Mouse (Mus musculus) hindbrain, embryonic 16.5 days (tissue): ENCODE results near the gene Dbi. TPM values are rescaled to one million over a fixed set of nuclear protein-coding genes. Genes with fewer than 3 reads are reported as not detected.
A peak's percentile ranks its signal among the peaks of the same experiment; 100 is the strongest.

ENCODE experiments used
- ATAC-seq: fragments of 200-750 bp; cut with Nextera tagmentation; 2 replicates; pipeline ENCODE4 v1.8.0; 2017; ENCODE audit warnings: moderate TSS enrichment, moderate library complexity
- H3K27ac ChIP-seq: fragments of 300-500 bp; sonication (generic); 2 replicates; pipeline ENCODE4 v1.5.1; 2014; ENCODE audit warnings: low read depth, mild to moderate bottlenecking, control low read depth, low read length, moderate library complexity
- H3K27me3 ChIP-seq: fragments of 300-500 bp; sonication (generic); replicated peaks from 2 replicates; pipeline ENCODE4 v1.6.1; 2014; ENCODE audit warnings: low read length; ENCODE audit not compliant: control insufficient read depth, insufficient read depth
- H3K36me3 ChIP-seq: fragments of 300-500 bp; sonication (generic); 2 replicates; pipeline ENCODE4 v1.6.1; 2014; ENCODE audit warnings: mild to moderate bottlenecking, low read length, moderate library complexity, mixed read lengths; ENCODE audit not compliant: control insufficient read depth, insufficient read depth
- H3K4me1 ChIP-seq: fragments of 300-500 bp; sonication (generic); 2 replicates; pipeline ENCODE4 v1.6.1; 2014; ENCODE audit warnings: low read depth, low read length; ENCODE audit not compliant: control insufficient read depth, insufficient read depth
- H3K4me2 ChIP-seq: fragments of 300-500 bp; sonication (generic); 2 replicates; pipeline ENCODE4 v1.6.1; 2014; ENCODE audit warnings: mild to moderate bottlenecking, low read length, control low read depth, moderate library complexity
- H3K4me3 ChIP-seq: fragments of 300-500 bp; sonication (generic); 2 replicates; pipeline ENCODE4 v1.5.1; 2014; ENCODE audit warnings: mild to moderate bottlenecking, low read length, control low read depth, moderate library complexity
- H3K9ac ChIP-seq: fragments of 300-500 bp; sonication (generic); 2 replicates; pipeline ENCODE4 v1.6.1; 2014; ENCODE audit warnings: low read depth, mild to moderate bottlenecking, control low read depth, low read length, moderate library complexity
- H3K9me3 ChIP-seq: fragments of 300-500 bp; sonication (generic); 2 replicates; pipeline ENCODE4 v1.6.1; 2014; ENCODE audit warnings: mild to moderate bottlenecking, low read length, moderate library complexity; ENCODE audit not compliant: control insufficient read depth
- WGBS: fragments of 180-500 bp; shearing (Covaris S2); extraction: QIAGEN DNeasy Blood & Tissue Kit; methylation state at CpG from one replicate; pipeline ENCODE4 v1.1.7; 2014; 5-methylcytosine and 5-hydroxymethylcytosine counted together
- polyA plus RNA-seq: library from polyadenylated mRNA; unstranded; fragments of >200 nt; fragmentation: Nextera tagmentation; extraction: Ambion mirVana; gene quantifications from 2 replicates; pipeline ENCODE4 v1.2.1, GENCODE M21; 2015

Gene Dbi
- polyA plus RNA-seq, 1 experiment from 2014 or later: 1,756 TPM

DNA sequence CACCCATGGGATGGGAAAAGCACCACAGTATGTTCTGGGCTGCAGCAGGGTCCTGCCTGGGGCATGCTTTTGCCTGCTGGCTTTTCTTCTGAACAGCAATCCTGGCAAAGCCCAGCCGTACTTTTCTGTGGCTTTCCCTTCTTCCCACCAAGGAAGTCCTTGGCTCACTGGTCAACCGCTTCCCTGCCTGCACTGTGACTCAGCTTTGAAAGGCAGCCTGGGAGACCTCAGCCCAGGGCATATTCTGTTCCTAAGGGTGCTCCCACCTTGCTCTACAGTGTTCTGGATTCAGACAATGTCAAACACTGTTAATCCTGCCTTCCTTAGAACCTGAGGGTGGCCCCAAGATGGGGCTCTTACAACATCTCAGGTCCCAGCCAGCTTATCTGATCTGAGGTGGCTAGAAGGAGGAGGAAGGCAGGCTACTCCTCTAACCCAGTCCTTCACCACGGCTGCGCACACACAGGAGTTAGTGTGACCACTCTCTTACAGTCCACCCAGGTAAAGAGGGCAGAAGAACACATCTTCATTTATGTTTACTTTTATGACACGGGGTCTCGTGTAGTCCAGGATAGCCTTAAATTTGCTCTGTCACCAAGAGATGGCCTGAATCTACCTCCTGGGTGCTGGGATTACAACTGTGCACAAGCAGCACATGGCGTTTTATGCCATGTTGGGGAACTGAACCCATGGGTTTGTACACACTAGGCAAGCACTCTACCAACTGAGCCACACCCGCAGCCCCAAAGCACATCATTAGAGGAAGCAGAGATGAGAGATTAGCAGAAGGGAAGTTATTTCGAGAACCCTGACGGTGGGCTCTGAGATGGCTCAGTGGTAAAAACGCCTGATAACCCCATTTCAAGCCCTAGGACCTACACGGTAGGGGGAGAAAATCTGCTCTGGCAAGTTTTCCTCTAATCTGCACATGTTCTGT is 8.4 kb downstream of the Dbi start:
- 95% methylated on average over 12 of the region's 12 CpGs for WGBS
- Histone ChIP-seq H3K4me3 (no peak overlapping the region), H3K27me3 (no peaks in the 10 kb centered on the region), H3K9me3 (peaks cover 4% of the 10 kb centered on the region), H3K27ac (0 out of 2 replicates have a peak overlapping the region, but pooled peaks have one; percentile 34), H3K9ac (no peak overlapping the region), H3K4me2 (no peak overlapping the region), H3K36me3 (peaks cover 24% of the 10 kb centered on the region), H3K4me1 (no peaks in the 10 kb centered on the region; the same call in 1 of the 2 replicates)
- no peak for ATAC-seq

GRCm38 (mm10) chr1:120111766-120112165 is 9.1 kb downstream of the Dbi start:
- Histone ChIP-seq H3K27me3 (no peaks in the 10 kb centered on the region), H3K36me3 (peaks cover 24% of the 10 kb centered on the region), H3K9ac (no peak overlapping the region), H3K4me3 (no peak overlapping the region), H3K27ac (0 out of 2 replicates have a peak overlapping the region, but pooled peaks have one; percentile 34), H3K4me2 (no peak overlapping the region), H3K9me3 (peaks cover 4% of the 10 kb centered on the region), H3K4me1 (no peaks in the 10 kb centered on the region; the same call in 1 of the 2 replicates)
- ATAC-seq: no peak
- WGBS: 89% methylated on average over 8 of the region's 8 CpGs

DNA sequence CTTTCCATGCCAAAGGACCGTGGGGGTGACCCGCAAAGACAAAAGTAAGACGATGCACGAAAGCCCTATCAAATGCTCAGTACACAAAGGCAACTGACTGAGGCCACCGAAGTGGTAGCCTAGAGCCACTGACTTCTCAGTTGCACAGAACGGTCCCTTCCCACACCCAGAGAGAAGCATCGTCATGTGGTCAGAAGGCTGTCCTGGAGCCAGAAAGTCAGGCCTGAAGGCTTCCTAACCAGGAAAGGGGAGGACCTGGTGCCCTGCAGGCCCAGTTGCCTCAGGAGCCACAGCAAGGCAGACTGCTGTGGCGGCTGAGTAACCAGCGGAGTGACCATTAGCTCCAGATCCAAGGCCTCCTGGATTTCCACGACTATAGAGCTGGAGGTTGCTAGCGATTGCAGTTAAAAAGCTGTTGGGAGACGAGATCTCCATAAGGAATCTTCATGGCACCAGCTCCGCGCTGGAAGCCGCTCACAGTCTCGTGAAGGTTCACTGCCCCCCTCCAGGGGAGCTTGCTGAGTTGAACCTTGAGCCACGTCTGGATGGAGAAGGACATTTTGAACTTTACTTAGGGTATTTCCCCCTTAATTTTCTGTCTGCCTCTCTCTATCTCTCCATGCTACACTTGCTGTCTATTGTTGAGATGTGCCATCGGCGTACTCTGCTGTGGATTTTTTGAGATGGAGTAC is 11.0 kb downstream of the Dbi start:
- 87% methylated on average over 19 of the region's 19 CpGs for WGBS
- Histone ChIP-seq H3K4me1 (no peaks in the 10 kb centered on the region; the same call in 1 of the 2 replicates), H3K36me3 (peaks cover 16% of the 10 kb centered on the region), H3K4me3 (no peak overlapping the region), H3K27ac (no peak overlapping the region), H3K4me2 (no peak overlapping the region), H3K27me3 (no peaks in the 10 kb centered on the region), H3K9me3 (peaks cover 4% of the 10 kb centered on the region), H3K9ac (no peak overlapping the region)
- ATAC-seq: no peak

- Histone ChIP-seq H3K4me1 (no peaks in the 10 kb centered on the region), H3K9me3 (no peaks in the 10 kb centered on the region), H3K4me3 (no peak overlapping the region), H3K27ac (no peak overlapping the region), H3K9ac (no peak overlapping the region), H3K4me2 (no peak overlapping the region), H3K36me3 (no peaks in the 10 kb centered on the region), H3K27me3 (no peaks in the 10 kb centered on the region)
- WGBS: 70% methylated on average over 5 of the region's 5 CpGs
- no peak for ATAC-seq
Observed at GRCm38 (mm10) chr1:120105556-120105959, 15.3 kb downstream of the Dbi start.

- Histone ChIP-seq H3K4me2 (no peak overlapping the region), H3K27ac (no peak overlapping the region), H3K27me3 (no peaks in the 10 kb centered on the region), H3K9me3 (no peaks in the 10 kb centered on the region), H3K4me3 (no peak overlapping the region), H3K4me1 (no peaks in the 10 kb centered on the region), H3K36me3 (no peaks in the 10 kb centered on the region), H3K9ac (no peak overlapping the region)
- no peak for ATAC-seq
- 84% methylated on average over 3 of the region's 3 CpGs for WGBS
Observed at GRCm38 (mm10) chr1:120101227-120101609, 19.7 kb downstream of the Dbi start.

DNA sequence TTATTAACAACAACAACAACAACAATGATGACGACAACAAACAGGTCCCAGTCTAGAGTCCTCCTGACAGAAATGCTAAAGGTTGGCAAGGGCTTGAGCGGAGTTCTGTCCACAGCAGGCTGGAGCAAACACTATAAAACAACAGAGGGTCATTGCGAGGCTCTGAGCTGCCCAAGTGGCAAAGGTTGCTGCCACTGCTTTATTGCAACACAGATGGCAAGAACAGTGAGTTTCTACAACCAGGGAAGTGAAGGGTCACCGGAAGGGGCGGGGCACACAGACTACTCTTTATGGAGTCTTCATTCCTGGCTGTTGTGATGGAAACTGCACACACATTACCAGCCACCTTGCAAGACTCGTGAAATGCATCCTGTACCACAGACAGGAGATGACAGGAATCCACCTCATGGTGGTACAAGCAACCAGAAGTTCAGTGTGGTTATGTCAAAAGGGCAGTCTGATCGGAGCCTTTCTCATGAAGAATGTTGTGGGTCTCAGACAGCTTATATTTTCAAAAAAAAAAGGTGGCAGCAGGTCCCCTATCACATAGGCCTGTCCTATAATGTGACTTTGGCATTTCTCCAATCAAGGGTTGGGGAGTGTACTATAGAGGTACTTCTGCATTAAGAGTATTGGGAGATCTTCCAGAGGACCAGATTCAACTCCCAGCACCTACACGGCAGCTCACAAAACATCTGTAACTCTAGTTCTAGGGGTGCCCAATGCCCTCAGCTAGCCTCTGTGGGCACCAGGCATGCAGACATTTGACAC is 20.2 kb downstream of the Dbi start:
- Histone ChIP-seq H3K9me3 (no peaks in the 10 kb centered on the region), H3K4me3 (no peak overlapping the region), H3K27ac (no peak overlapping the region), H3K4me1 (no peaks in the 10 kb centered on the region), H3K27me3 (no peaks in the 10 kb centered on the region), H3K9ac (no peak overlapping the region), H3K4me2 (no peak overlapping the region), H3K36me3 (no peaks in the 10 kb centered on the region)
- no peak for ATAC-seq
- 73% methylated on average over 8 of the region's 8 CpGs for WGBS

- ATAC-seq: no peak
- 59% methylated on average over 6 of the region's 6 CpGs for WGBS
- Histone ChIP-seq H3K4me1 (no peaks in the 10 kb centered on the region), H3K27me3 (no peaks in the 10 kb centered on the region), H3K27ac (no peak overlapping the region), H3K4me2 (no peak overlapping the region), H3K36me3 (no peaks in the 10 kb centered on the region), H3K9ac (no peak overlapping the region), H3K9me3 (no peaks in the 10 kb centered on the region), H3K4me3 (no peak overlapping the region)
Observed at GRCm38 (mm10) chr1:120099483-120099882, 21.4 kb downstream of the Dbi start.

- H3K4me1 ChIP-seq: no peaks in the 10 kb centered on the region
- ATAC-seq: no peak
- H3K9me3 ChIP-seq: no peaks in the 10 kb centered on the region
- H3K27ac ChIP-seq: no peak overlapping the region
- H3K9ac ChIP-seq: no peak overlapping the region
- H3K36me3 ChIP-seq: no peaks in the 10 kb centered on the region
- H3K4me2 ChIP-seq: no peak overlapping the region
- H3K27me3 ChIP-seq: no peaks in the 10 kb centered on the region
- 15% methylated on average over 7 of the region's 7 CpGs for WGBS
- no peak overlapping the region for H3K4me3 ChIP-seq
Observed at GRCm38 (mm10) chr1:120098327-120098726, 22.6 kb downstream of the Dbi start.
